Mouse (Mus musculus) embryonic stem cell, embryonic (primary cell): ENCODE measurements around the gene Efcab6.

Experiments used
- CTCF ChIA-PET, 4 experiments: fragments of 300-600 bp in 2 of 4; fragments of 350-600 bp in 2 of 4; sonication (Branson Sonifier 250); formaldehyde crosslinking; loops; one replicate each; lab custom pipeline; 2022; ENCODE audit warnings: inconsistent platforms in 2 of 4; lab: Charles Lee
- POLR2A ChIA-PET, 4 experiments: fragments of 300-600 bp in 2 of 4; fragments of 350-600 bp in 2 of 4; sonication (Branson Sonifier 250); formaldehyde crosslinking; loops; one replicate each; lab custom pipeline; 2022; ENCODE audit warnings: antibody characterized with exemption in 4 of 4, inconsistent platforms in 1 of 4; lab: Charles Lee

Efcab6 gene

DNA sequence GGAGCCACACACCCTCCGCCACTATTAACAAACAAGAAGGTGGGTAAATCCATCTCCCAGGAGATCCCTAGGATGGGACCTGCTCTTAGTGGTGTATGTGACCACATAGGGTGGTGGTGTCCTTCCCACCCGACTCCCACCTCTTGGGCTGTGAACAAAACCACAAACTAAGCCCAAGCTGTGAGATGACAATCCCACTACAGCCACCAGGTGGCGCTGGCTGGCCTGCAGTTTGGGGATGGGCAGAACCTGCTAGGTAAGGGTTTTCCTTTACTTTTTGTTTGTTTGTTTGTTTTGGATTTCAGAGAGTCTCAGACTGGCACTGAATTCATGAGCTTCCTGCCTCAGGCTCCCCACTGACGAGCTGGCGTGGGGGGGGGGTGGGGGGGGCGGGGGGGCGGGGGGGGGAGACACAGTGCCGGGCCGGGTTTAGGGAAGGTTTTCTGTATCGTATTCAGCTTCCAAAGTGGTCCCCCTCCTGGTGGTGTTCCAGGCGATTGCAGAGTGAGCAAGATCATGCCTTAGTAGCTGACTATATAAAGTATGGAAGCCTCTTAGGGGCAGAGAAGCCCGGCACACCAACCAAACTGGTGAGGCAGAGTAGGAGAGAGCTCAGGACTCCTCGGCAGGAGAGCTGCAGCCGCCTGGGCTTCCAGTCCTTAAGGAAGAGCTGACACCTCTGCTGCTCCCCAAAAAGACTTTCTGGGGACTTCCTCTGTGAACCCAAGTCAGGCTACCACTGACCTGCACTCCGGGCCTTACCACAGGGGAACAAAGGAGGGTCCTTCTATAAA lies 8.9 kb upstream of the Efcab6 start:
- POLR2A ChIA-PET: interaction anchor here in 1 of 4 experiments (1.0 to 2.0 kb wide), 8 partner anchors 13 to 548 kb away, joined by 3 to 6 read pairs (median 3); no protein-coding TSS in a partner anchor

DNA sequence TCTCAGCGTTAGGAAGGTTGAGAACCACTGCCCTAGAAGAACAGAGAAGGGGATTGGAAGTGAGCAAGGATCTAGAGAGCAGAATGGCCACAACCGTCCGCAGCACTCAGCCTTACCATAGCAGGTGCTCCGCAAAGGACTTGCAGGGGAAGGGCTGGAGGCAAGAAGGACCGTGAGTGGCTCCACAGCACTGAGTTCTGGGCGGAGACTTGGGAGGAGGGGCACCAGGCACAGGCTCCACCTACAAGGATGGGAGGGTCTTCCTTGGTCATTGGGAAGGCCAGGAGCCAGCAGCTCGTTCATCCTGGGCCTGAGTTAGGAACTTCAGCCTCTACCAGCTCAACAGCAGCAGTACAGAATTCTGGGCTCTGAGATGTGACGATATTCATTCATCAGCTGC lies 7.9 kb upstream of the Efcab6 start:
- CTCF ChIA-PET: interaction anchor here (0.5 to 4.1 kb wide), 45 partner anchors 9 to 598 kb away, joined by 3 to 30 read pairs (median 6); partner anchors contain the start of genes Pnpla3 (in 1 of the 4) and Sult4a1 (in 1 of the 4)
- POLR2A ChIA-PET: interaction anchor here in 1 of 4 experiments (1.2 to 1.6 kb wide), 2 partner anchors 14 to 549 kb away, joined by 3 to 4 read pairs; no protein-coding TSS in a partner anchor

More for the DNA sequence above, 8.9 kb upstream of the Efcab6 start:
- CTCF ChIA-PET: interaction anchor here (0.5 to 4.1 kb wide), 133 partner anchors 8 to 1626 kb away, joined by 3 to 30 read pairs (median 4); partner anchors contain the start of genes Pnpla3 (in 3 of the 4), Scube1 (in 2 of the 4), Sult4a1 (in 2 of the 4) and Rtl6 (in 1 of the 4)

GRCm38 (mm10) chr15:84072226-84072625 lies 7.0 kb upstream of the Efcab6 start:
- POLR2A ChIA-PET: interaction anchor here in 2 of 4 experiments (0.6 to 0.9 kb wide), 2 partner anchors 8 to 284 kb away, joined by 3 read pairs; no protein-coding TSS in a partner anchor
- CTCF ChIA-PET: interaction anchor here (0.5 to 4.1 kb wide), 54 partner anchors 8 to 1267 kb away, joined by 3 to 30 read pairs (median 4); partner anchors contain the start of gene Ttll1 (in 1 of the 4)

DNA sequence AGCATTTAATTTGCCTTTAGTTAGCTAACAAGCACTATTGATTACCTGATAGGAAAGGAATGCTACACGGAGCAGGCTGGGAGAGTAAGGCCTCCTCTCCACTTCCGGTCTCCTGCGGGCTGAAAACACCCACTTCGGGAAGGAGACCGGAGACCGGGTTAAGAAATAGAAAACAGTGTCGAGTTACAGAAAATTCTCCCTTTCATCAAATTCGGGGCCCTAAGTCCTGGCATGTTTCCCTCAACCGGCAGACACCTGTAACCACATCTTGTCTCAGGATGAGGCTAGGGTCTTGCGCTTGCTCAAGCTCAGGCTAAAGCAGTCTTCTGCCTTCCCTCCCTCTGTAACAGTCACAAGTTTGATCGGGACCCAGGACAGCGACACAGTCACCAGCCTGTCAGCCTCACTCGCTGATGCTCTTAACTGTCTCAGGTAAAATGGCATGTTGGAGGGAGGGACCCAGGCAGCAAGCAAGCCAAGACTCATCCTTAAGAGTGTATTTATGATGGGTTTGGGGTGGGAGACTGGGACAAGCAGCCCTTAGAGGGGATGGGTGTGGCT lies 5.0 kb upstream of the Efcab6 start:
- POLR2A ChIA-PET: interaction anchor here in 1 of 4 experiments (0.7 kb wide), 2 partner anchors 169 to 510 kb away, joined by 3 read pairs; no protein-coding TSS in a partner anchor
- CTCF ChIA-PET: interaction anchor here (0.5 to 1.2 kb wide), 8 partner anchors 9 to 1087 kb away, joined by 3 to 5 read pairs (median 3); no protein-coding TSS in a partner anchor

DNA sequence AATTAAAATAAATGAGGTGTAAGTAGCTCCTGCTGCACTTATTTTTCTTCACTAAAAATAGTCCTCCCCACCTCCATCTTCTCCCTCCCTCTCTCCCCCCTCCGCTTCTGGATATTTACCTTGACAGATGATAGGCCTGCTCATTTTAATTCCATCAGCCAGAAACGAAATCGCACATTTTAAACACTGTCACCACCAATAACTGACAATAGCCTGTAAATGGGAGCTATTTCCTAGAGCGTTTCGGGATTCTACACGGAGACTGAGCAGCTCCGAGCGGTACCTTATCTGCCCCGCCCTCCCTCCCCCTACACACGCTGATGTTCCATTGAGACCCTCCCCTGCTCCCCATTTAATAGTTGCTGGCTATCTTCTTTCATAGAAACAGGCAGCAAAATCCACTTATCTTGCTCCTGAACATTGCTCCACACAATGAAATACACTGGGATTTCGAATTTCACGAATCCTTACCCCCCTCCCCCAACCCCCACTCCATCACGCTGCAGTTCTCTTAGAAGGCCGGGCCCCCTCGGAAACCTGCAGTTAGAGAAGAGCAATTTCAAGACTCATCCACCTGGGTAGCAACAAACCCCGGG lies 4.4 kb upstream of the Efcab6 start:
- POLR2A ChIA-PET: interaction anchor here in 1 of 4 experiments (0.7 kb wide), 2 partner anchors 168 to 509 kb away, joined by 3 read pairs; no protein-coding TSS in a partner anchor
- CTCF ChIA-PET: interaction anchor here in 3 of 4 experiments (0.5 to 1.2 kb wide), 7 partner anchors 9 to 1087 kb away, joined by 3 to 5 read pairs (median 3); no protein-coding TSS in a partner anchor

DNA sequence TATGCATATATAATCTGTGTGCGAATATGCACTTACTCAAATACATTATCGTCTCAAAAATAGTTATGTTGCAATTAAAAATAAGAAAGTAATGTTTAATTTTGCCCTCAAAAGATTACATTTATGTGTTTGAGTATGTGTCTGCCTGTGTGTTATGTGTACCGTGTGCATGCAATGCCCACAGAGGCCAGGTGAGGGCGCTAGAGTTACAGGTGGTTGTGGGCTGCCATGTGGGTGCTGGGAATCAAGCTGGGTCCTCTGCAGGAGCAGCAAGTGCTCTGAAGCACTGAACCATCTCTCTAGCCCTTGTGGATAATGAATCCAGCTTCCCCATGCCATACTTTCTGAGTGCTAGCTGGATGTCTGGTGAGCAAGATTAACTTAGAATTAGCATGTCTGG lies 522 bp upstream of the Efcab6 start:
- CTCF ChIA-PET: interaction anchor here in 2 of 4 experiments (1.2 to 1.3 kb wide), 2 partner anchors 9 kb away, joined by 4 to 5 read pairs; no protein-coding TSS in a partner anchor

DNA sequence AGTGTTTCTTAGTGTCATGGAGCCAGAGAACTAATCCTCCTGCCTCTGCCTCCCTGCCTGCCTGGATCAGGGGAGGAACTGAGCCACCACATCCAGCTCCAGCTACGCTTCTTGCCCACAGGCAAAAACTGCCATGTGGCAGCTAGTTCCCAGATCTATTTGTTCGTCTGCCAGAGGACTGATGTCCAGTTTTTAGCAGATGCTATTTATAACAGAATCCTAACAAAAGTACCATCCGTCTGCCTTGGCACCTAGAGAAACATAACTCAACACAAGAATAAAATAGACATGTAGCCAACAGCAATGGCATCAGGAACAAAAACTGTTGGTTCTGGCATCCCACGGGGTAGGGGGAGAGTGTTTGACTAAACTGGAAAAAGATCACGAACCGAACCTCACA lies 6.3 kb downstream of the Efcab6 start:
- ChIA-PET CTCF (interaction anchor here in 1 of 4 experiments (1.1 kb wide), 1 partner anchor 11 kb away, joined by 3 read pairs; no protein-coding TSS in a partner anchor), POLR2A (interaction anchor here in 1 of 4 experiments (1.5 kb wide), 1 partner anchor 176 kb away, joined by 3 read pairs; no protein-coding TSS in a partner anchor)

More for the DNA sequence above, 522 bp upstream of the Efcab6 start:
- POLR2A ChIA-PET: no interaction called here

DNA sequence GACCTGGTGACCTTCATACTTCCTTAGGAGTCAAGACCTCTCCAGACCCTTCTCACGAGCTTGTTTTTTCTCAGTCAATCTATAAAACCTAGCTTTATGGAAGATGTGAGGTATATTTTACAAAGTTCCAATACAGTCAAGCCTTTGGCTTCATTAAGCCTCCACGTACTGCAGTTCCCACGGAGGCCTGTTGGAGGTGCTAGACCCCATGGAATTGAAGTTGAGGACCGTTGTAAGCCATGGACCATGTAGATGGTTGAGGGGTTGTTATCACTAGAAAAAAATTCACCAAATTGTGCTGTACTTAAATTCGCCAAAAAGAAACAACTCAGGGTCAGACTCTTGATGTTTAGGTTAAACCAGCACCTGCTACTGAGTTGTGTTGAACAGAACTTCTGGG lies 9.1 kb downstream of the Efcab6 start:
- CTCF ChIA-PET: interaction anchor here in 2 of 4 experiments (0.6 to 1.1 kb wide), 4 partner anchors 10 to 606 kb away, joined by 3 to 4 read pairs (median 3); no protein-coding TSS in a partner anchor
- POLR2A ChIA-PET: no interaction called here

GRCm38 (mm10) chr15:84053859-84054258 lies 11.3 kb downstream of the Efcab6 start:
- POLR2A ChIA-PET: interaction anchor here in 2 of 4 experiments (0.6 to 0.9 kb wide), 4 partner anchors 77 to 850 kb away, joined by 3 to 4 read pairs (median 3); no protein-coding TSS in a partner anchor
- CTCF ChIA-PET: interaction anchor here (0.6 to 1.7 kb wide), 24 partner anchors 11 to 1153 kb away, joined by 3 to 34 read pairs (median 4); no protein-coding TSS in a partner anchor

DNA sequence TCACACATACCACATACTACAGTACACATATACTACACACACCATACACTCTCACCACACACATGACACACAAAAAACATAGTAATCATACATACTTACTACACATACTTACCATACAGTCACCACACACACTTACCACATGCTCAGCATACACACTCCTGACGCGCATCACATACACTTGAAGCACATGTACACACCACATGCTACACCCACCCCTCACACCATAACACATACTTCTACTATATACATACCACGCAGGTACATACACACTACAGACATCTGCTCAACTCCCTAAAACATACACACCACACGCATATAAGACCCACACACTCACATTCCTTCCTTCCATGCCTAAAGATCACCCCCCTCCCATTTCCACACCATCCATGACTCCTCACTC lies 11.9 kb downstream of the Efcab6 start:
- ChIA-PET CTCF (interaction anchor here in 1 of 4 experiments (1.5 kb wide), 1 partner anchor 196 kb away, joined by 7 read pairs; no protein-coding TSS in a partner anchor), POLR2A (no interaction called here)

DNA sequence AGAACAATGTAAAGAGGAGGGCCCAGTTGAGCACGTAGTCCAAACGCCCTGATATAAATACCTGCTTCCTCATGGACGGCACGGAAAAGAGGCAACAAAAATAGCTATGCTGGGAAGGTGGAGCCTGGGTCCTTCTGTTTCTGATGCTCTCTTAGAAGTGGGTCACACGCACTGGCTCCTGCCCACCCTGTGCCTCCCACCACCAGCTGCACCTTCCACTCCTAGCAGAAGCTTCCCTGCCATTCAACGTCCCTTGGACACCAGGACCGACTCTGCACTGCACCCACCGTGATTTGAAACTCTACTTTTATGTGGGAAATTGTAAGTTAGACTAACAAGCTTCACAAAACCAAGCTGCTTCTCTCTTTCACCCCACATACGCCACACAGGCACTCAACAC lies 12.8 kb downstream of the Efcab6 start:
- POLR2A ChIA-PET: no interaction called here
- CTCF ChIA-PET: interaction anchor here in 3 of 4 experiments (0.9 to 2.5 kb wide), 3 partner anchors 22 to 195 kb away, joined by 3 to 9 read pairs (median 6); no protein-coding TSS in a partner anchor

- POLR2A ChIA-PET: no interaction called here
- CTCF ChIA-PET: no interaction called here
These were observed 15.6 kb downstream of the Efcab6 start for GRCm38 (mm10) chr15:84049570-84049969.

DNA sequence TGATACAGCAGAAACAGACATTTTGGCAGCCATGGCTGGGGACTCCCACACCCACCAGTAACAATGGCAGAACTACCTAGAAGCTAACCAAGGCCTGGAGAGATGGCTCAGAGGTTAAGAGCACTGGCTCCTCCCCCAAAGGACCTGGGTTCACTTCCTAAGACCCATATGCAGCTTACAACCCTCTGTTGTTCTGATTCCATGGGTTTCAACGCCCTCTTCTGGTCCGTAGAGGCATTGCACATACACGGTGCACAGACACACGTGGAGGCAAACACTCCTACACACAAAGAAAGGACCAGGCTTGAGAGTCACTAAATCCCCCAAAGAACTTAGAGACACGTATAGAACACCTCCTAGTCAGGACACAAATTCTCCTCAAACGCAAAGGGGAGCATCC lies 19.6 kb downstream of the Efcab6 start:
- POLR2A ChIA-PET: no interaction called here
- CTCF ChIA-PET: interaction anchor here in 1 of 4 experiments (1.8 kb wide), 1 partner anchor 189 kb away, joined by 7 read pairs; no protein-coding TSS in a partner anchor

- ChIA-PET POLR2A (interaction anchor here in 1 of 4 experiments (0.5 to 0.6 kb wide), 2 partner anchors 9 to 205 kb away, joined by 3 read pairs; no protein-coding TSS in a partner anchor), CTCF (interaction anchor here in 1 of 4 experiments (1.0 kb wide), 1 partner anchor 180 kb away, joined by 3 read pairs; no protein-coding TSS in a partner anchor)
These were observed 28.1 kb downstream of the Efcab6 start for GRCm38 (mm10) chr15:84037067-84037466.

- POLR2A ChIA-PET: interaction anchor here in 2 of 4 experiments (0.6 kb wide), 2 partner anchors 9 to 95 kb away, joined by 3 read pairs; no protein-coding TSS in a partner anchor
These were observed 39.5 kb downstream of the Efcab6 start for GRCm38 (mm10) chr15:84025651-84026050.

GRCm38 (mm10) chr15:84024851-84025250 lies 40.3 kb downstream of the Efcab6 start:
- CTCF ChIA-PET: interaction anchor here in 1 of 4 experiments (2.1 kb wide), 1 partner anchor 168 kb away, joined by 5 read pairs; no protein-coding TSS in a partner anchor
- POLR2A ChIA-PET: interaction anchor here in 1 of 4 experiments (0.9 kb wide), 1 partner anchor 22 kb away, joined by 3 read pairs; no protein-coding TSS in a partner anchor

More at GRCm38 (mm10) chr15:84025651-84026050, 39.5 kb downstream of the Efcab6 start:
- CTCF ChIA-PET: interaction anchor here in 1 of 4 experiments (1.1 kb wide), 1 partner anchor 169 kb away, joined by 3 read pairs; no protein-coding TSS in a partner anchor
